Mouse (Mus musculus): ENCODE measurements around the gene Lrrc7.
"Not testable (repeated sequence)": the region's sequence is repeated elsewhere in the genome, so short reads cannot be mapped to it uniquely, and the experiment has no call there.

The Lrrc7 gene

DNA sequence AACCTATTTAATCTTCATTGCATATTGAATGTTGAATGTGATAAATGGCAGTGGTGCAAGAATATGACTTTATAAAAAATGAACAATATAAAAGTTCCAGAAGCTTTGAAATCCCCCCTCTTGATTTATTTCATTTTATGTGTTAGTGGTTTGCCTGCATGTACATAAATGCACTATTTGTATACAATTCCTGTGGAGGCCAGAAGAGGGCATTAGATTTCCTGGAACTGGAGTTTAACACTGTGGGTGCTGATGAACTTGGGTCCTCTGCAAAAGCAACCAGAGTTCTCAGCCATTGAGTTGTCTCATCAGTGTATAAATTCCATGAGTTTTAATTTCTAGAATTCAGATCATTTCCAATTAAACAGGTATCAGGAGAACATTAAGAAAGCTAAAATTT is 397.0 kb downstream of the Lrrc7 start:
- peak; percentile 6 for DNase-seq (ENCODE audit: low spot score)

DNA sequence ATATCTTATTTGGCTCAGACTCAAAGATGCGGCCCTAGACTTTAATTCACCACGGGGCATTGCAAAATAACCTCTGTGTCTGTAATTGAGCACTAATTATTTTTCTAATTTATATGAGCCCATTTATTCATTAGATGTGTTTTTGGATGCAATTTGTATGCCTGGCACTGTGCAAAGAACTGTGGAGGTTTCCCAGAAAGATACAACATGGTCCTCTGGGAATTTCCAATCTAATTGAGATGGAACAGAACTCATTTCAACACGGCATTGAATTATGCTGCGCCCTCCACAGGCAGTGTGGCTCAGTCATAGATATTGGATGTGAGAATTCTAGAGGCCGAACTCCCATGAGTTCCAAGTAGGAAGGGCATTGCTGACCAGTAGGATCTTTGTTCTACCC is 397.6 kb downstream of the Lrrc7 start:
- DNase-seq (ENCODE audit: low spot score), result no peak

DNA sequence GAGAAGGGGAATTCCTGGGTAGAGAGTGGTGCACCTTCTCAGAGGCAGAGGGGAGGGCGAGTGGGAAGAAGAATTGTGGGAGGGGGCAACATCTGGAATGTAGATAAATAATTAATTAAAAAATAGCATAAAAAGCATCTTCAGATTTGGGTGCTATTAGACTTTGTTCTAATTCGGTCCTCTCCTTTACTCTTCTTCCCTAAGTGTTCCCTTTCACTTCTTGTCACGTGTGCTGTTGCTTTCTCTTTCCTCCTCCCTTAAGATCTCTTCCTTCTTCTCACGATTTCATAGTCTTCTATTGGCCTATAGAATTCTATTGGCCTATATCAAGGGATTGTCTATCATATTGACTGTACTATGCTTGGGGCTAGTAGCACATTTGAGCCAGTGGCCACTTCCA is 398.9 kb downstream of the Lrrc7 start:
- no peak for DNase-seq (ENCODE audit: low spot score)

DNA sequence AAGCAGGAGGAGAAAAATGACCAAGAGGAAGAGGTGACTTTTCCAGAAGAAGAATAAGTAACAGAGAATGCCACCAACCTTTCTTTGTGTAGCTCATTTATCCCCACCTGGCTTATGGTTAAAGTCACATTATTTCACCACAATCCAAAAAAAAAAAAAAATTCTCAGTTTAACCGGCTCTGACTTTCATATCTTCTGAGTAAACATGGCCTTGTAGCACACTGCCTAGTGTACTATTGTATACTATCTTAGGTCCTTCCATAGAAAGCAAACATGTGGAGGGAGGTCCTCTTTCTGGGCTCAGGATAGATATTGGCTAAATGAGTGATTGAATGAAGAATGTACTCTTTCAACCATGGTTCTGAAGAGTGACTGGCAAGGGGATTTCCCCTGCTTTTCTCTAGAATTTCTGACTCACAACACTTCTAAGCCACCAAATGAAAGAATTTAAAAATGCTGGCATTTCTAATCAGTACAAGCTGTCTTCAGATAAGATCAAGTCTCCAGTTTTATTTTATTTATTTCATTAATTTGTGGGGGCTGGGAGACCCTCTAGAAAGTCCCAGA is 400.0 kb downstream of the Lrrc7 start:
- no peak for DNase-seq (ENCODE audit: low spot score)

DNA sequence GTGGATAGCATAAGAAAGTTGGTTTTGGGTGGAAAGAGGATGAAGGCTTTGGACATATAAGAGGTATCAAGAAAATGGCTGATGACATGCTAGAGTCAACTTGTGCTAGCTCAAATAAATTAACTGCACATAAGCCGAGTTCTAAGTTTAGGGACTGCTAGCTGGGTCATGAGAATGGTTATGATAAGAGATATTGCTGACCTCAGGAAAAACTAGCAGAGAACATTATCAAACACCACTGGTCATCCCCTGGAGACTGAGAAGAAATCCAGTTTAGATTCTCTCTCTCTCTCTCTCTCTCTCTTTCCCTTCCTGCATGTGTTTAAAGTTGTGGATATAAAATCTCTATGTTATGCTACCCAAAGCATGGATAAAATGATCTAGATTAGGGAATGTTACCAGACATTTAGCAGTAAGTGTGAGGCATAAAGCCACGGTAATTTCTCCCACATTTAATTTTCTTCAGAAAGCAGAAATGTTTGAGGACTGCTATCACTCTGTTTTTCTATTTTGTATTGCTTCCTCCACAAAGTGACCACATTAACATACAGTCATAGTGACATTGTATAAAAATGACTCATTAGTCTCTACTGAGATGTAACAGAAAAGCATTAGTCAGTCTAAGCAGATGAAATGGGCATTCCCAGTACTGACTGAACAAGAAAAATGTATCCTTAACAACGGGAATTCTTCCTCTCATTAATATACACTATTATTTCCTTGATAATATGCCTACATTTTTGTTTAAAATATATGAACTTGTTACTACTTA is 406.3 kb downstream of the Lrrc7 start:
- no peak for DNase-seq (ENCODE audit: low spot score)

DNA sequence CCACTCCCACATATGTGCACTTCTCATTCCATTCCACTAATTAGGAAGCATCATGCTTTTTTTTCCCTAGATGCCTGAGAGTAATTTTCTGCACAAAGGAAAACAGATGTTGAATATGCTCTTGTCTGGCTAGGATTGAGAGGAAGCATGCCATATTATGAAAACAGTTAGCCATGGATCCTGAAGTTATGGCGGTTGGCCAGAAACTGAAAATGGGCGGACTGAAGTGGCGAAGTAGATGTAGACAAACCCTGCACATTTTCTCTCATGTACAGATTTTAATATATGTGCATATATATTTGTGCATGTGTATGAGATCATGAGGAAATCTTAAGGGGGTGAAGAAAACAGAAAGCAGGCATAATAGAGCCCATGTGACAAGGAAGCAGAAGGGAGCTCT is 407.9 kb downstream of the Lrrc7 start:
- DNase-seq (ENCODE audit: low spot score), result no peak

DNA sequence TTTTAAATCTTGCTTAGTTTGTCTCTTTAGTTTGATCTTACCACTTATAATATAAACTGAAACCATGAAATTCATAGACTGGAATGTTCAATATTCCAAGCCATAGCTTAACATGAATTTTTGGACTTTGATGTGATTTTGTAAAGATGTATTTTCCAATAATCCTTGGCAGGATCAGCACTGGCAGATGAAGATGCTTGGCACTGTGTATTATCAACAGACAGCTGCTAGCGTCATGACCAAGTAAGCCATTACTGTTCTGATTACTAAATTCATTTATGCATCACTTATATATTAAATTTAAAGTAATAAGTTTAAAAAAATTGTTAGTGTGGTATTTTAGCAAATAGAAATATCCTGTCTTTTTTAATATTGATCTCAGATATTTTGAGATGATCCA is 413.0 kb downstream of the Lrrc7 start:
- no peak for DNase-seq (ENCODE audit: low spot score)

DNA sequence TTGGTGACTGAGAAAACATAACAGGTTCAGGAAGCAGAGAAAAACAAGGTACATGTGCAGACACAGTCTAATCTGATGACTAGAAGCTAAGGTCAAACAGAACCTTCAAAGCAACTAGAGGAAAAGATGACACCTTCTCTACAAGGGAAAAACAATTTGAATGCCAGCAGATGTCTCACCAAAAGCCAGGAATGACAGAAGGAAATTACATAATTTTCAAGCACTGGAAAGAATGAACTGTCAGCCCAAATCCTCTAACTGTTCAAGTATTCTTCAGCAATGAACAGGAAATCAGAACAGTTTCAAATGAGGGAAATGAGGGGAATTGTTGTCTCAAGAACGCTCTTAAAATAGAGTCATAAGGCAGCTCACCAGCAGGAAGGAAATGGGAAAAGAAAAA is 421.4 kb downstream of the Lrrc7 start:
- no peak for DNase-seq (ENCODE audit: low spot score)

DNA sequence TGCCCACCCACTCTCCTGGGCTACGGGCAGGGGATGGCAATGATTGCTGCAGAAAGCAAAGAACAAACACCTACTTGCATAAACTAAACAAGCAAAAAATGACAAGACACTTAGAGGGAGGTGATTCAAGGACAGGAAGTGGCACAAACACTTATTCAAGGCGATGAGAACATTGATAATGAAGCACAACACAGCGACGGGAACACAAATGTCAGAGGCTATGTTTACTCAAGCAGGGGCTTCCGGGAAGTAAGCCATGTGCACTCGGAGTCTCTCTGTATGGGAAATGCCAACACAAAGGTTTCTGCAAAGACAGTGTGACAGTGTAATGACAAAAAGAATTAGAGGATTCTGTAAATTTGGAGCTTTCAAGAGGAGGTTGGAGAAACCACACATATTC is 424.2 kb downstream of the Lrrc7 start:
- no peak for DNase-seq (ENCODE audit: low spot score)

DNA sequence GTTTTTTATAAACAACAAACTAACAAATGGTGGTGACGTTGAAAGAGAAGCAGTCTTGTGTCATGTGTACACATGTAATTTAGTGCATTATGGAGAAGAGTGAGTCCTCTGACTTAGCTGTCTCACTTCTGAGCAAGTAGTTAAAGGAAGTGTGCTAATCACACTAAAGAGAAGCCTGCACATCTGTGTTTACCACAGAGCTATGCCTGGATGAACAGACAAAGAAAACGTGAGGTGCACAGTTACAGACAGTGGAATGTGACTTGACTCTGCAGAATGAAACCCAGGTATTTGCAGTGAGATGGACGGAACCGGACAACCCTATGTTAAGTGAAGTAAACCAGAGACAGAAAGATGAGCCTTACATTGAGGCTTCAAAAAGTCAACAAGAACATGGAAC is 430.3 kb downstream of the Lrrc7 start:
- no peak for DNase-seq (ENCODE audit: low spot score)

DNA sequence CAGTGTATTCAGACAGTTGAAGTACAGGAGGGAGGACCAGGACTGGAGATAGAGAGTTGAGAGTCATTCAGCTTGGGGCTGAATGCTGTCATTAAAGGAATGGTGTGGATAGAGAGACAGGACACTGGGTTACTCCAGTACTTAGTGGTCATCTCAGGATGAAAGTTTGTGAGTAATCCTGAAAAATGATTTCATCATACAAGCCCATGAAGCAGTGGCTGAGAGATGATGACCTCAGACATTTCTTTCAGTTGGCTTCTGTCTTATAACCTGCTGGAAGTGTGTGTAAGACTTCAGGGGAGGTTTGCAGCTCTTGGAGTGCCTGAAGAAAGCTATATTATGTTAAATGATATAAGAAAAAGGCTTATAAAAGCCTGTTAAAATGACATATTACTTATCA is 430.8 kb downstream of the Lrrc7 start:
- DNase-seq (ENCODE audit: low spot score), result no peak

DNA sequence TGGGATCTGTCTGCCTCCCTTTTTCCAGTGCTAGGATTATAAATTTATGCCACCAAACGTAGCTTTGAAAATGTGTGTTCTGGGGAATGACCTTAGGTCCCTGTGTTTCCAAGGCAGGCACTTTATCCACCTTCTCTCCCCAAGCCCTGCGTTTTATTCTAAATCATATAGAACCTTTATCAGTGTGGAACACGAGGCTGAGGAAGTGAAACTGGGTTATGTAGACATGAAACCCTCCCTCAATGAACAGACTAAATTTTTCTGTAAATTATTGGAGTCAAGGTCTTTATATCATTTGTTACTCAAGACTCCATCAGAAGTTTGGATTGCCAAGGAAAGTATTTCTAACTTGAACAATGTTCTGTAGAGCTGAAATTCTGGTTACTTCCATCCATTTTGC is 439.1 kb downstream of the Lrrc7 start:
- DNase-seq (ENCODE audit: low spot score), result no peak

DNA sequence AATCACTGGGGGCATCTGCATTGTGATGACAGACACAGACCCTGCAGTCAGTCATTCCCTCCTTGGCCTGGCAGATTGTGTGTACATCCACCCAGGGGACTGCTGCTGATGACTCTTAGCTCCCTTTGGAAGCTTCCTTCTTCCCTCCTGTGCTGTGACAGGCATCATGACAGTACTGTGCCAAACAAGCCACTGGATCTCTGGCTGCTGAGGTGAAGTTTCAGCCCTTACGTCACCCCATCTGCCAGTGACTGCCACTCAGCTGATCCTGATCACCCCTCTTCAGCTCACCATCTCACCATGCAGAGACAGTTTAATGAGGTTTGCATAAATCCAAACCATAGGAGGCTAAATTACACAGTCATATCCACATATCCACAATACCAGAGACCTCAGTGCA is 456.8 kb downstream of the Lrrc7 start:
- DNase-seq (ENCODE audit: low spot score), result no peak

DNA sequence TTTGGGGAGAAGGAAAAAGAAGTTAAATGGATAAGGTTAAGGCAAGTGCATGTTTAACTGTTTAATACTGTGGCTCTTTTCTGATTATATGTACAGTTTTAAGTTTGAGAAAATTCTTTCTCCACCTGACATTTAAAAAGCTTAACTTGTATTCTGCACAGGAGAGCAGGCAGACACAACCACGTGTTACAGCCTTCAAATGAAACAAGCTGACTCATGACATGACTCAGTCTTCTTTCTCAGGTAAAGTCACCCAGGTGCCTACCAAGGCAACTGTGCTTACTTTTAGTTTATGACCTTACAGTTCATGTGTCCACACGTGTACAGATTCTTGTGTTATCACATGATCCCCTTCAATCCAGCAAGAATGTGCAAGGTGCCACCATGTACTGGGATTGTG is 458.6 kb downstream of the Lrrc7 start:
- no peak for DNase-seq (ENCODE audit: low spot score)

DNA sequence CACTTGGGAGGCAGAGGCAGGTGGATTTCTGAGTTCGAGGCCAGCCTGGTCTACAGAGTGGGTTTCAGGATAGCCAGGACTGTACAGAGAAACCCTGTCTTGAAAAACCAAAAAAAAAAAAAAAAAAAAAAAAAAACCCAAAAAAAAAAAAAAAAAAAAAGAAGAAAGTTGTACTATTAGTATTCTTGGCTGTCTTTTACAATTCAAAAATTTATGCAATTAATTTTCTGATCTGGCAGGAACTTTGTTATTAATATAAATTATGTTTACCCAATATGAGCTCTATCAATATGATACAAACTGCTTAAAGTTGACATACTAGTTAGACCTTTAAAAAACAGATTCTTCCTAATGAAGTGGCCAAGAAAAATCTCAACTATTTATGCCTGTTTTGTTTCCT is 459.5 kb downstream of the Lrrc7 start:
- DNase-seq (ENCODE audit: low spot score), result not testable (repeated sequence)

DNA sequence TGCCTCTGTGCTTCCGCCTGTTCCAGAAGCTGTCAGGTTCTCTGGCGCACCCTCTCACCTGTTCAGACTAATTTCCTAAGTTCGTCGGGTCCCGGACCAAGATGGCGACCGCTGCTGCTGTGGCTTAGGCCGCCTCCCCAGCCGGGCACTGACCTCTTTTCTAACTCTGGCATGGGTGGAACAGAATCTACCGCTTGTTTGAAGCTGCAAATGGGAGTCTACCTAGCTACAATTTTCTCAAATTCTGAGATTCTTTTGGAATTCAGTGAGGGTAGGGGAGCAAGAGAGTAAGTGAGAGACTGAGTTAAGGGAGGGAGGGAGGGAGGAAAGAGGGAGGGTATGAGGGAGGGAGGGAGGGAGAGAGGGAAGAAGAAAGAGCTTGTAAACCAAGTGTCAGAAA is 460.0 kb downstream of the Lrrc7 start:
- not testable (repeated sequence) for DNase-seq (ENCODE audit: low spot score)

DNA sequence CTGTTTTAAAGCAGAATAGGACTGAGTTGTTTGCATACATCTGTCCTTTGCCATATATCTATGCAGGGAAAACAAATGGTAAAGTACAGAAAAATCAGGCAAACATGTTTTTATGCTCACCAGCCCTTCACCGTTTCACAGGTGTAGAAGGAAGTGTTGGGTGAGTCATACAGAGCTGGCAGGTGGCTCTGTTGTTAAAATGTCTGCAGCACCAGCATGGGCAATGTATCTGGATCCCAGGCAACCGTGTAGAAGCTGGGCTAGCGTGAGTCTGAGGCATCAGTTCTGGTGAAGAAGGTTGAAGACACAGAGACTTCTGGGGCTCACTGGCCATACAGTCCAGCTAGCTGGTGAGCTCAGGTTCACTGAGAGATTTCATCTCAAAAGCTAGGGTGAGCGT is 468.1 kb downstream of the Lrrc7 start:
- no peak for DNase-seq (ENCODE audit: low spot score)

DNA sequence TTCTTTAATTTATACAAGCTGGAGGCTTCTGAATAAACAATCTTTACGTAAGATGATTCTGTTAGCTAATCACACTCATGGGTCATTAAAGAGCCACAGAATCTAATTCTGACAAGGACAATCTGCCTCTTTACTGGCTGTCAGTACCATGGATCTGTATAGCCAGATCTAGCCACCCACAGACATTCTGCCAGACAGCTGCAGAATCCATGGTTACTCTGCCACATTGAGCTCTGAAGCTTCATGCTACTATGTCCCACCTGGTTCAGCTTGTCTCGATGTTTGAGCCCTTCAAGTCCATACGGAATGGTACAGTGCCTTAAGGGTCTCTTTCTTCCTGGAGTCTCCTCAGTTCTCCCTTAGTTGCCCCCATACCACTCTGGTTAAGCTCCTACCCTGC is 470.4 kb downstream of the Lrrc7 start:
- DNase-seq (ENCODE audit: low spot score), result no peak

DNA sequence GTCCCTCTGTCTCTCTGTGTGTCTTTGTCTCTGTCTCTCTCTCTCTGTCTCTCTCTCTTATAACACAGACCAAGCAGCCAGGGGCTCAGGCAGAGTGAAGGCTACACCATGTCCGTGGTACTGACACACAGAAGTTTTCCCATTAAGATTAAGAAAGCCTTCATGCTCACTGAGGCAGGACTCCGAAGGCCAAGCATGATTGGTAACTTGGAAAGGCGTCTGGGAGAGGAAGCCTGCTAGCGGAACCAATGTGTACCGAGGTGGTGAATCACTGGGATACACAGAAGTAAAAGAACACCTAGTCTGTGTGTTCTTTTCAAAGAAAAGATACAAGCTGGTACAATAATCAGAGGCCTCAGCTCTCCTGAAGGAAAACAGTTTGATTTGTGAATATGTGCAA is 484.2 kb downstream of the Lrrc7 start:
- no peak for DNase-seq (ENCODE audit: low spot score)

DNA sequence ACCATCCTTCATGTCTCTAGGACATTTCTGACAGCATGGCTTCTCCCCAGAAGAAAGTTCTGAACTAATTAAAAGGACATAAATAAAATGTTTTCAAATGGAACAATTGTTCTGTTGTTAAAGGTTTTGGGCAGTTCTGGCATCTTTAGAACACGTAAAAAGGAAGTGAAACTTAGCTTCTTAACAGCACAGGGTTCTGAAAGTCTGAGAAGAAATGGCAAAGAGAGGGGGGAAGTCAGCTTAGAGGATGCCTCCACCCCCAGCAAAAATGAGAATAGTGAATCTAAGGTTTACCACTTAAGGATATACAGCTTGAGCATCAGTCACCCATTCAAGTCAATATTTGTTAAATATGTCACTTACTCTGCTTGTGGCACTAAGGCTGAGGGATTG is 484.6 kb downstream of the Lrrc7 start:
- no peak for DNase-seq (ENCODE audit: low spot score)

DNA sequence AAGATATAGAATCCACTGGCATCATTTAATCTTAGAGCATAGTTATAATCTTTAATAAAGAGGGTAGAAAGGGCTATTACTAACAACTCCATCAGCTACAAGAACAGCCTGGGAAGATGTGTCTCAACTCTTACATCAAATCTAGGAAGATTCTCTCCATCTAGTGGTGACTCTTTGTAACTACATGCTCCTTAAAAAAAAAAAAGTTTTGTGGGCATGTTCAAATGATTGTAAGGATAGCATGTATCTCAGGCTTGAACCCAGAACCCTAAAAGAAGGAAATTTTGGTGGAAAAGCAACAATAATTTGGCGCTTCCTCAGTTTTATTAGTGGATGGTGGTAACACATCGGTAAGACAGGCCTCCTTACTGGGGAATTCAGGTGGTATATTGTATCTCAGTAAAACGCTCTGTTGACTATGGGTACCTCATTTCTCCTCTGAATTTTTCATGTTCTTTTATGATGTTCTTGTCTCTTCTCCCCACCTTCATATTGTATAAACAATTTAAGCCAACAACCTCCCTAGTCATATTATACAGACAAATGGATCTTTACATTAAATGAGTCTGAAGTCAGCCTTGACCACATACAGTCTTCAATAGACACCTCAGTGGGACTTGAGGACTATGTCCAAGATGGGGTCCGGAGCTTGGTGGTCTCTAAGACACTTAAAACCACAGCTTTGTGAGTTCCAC is 485.2 kb downstream of the Lrrc7 start:
- DNase-seq (ENCODE audit: low spot score), result peak; percentile 67

DNA sequence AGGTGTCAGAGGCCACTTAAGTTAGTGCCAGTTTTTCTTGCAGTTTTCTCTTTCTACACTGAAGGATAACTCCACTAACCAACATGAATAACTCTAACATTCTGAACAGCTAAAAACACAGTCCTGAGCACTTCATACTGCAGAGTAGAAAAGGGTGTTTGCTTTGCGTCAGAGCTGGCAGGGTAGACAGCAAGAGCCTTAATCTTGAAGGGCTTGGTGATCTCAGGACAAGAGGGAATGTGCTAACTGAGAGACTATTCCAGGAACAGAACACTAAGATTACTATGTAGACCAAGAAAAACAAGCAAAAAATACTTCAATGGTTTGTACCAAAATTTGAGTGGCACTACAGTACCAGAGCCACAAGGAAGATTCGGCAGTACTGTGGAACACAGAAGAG is 487.0 kb downstream of the Lrrc7 start:
- DNase-seq (ENCODE audit: low spot score), result no peak

DNA sequence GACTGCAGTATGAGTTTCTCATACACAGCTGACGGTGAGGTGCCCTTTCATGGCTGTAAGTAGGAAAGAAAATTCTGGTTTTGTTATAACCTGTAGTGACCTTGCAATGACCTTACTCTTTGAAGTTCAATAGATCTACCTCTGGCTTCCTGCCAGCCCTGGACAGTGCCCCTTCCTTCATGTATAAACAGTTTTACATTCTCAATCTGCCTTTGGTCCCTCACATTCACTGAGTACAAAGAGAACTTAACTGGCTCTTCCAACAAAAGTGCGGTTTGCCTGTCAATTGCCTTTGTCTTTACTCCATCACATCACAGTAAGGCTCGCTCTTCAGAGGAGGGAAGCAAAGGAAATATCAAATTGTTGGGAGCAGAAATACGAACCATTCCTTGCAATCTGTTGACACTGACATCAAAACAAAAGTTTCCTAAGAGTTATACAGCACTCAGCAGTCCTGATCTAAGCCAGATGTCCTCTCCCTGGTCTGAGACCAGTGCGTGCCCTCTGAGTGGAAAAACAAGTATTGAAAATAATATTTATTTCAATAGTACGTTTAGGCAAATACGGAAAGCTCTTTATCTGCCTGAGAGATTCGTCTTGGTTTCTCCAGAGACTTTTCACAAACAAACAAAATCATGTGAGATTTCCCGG is 493.3 kb downstream of the Lrrc7 start:
- DNase-seq (ENCODE audit: low spot score), result no peak
